Mouse (Mus musculus) midbrain, embryonic 16.5 days (tissue): ENCODE measurements around the gene Pkp1. TPM values are rescaled to one million over a fixed set of nuclear protein-coding genes. Genes with fewer than 3 reads are reported as not detected.

Experiments used
- ATAC-seq: fragments of 200-750 bp; cut with Nextera tagmentation; 2 replicates; pipeline ENCODE4 v1.8.0; 2017; ENCODE audit warnings: moderate TSS enrichment
- H3K27ac ChIP-seq: fragments of 300-500 bp; sonication (generic); 2 replicates; pipeline ENCODE4 v1.5.1; 2014; ENCODE audit warnings: mild to moderate bottlenecking, low read length, mixed read lengths
- H3K27me3 ChIP-seq: fragments of 300-500 bp; sonication (generic); 2 replicates; pipeline ENCODE4 v1.6.1; 2014; ENCODE audit warnings: low read depth, low read length, mixed read lengths; ENCODE audit not compliant: control insufficient read depth, insufficient read depth
- H3K36me3 ChIP-seq: fragments of 300-500 bp; sonication (generic); 2 replicates; pipeline ENCODE4 v1.6.1; 2014; ENCODE audit warnings: mild to moderate bottlenecking, low read length, moderate library complexity, mixed read lengths; ENCODE audit not compliant: control insufficient read depth, insufficient read depth
- H3K4me1 ChIP-seq: fragments of 300-500 bp; sonication (generic); 2 replicates; pipeline ENCODE4 v1.6.1; 2014; ENCODE audit warnings: mild to moderate bottlenecking, low read length, mixed read lengths; ENCODE audit not compliant: control insufficient read depth, insufficient read depth
- H3K4me2 ChIP-seq: fragments of 300-500 bp; sonication (generic); 2 replicates; pipeline ENCODE4 v1.6.1; 2014; ENCODE audit warnings: mild to moderate bottlenecking, low read length, mixed read lengths
- H3K4me3 ChIP-seq: fragments of 300-500 bp; sonication (generic); 2 replicates; pipeline ENCODE4 v1.5.1; 2014; ENCODE audit warnings: low read depth, mild to moderate bottlenecking, low read length, moderate library complexity, mixed read lengths
- H3K9ac ChIP-seq: fragments of 300-500 bp; sonication (generic); 2 replicates; pipeline ENCODE4 v1.6.1; 2014; ENCODE audit warnings: low read depth, low read length, mixed read lengths
- H3K9me3 ChIP-seq: fragments of 300-500 bp; sonication (generic); replicated peaks from 2 replicates; pipeline ENCODE4 v1.6.1; 2014; ENCODE audit warnings: mild to moderate bottlenecking, low read length, mixed read lengths; ENCODE audit not compliant: control insufficient read depth, poor library complexity, severe bottlenecking
- WGBS: fragments of 180-500 bp; shearing (Covaris S2); extraction: QIAGEN DNeasy Blood & Tissue Kit; methylation state at CpG from one replicate; pipeline ENCODE4 v1.1.7; 2014; 5-methylcytosine and 5-hydroxymethylcytosine counted together
- polyA plus RNA-seq: library from polyadenylated mRNA; unstranded; fragments of >200 nt; fragmentation: Nextera tagmentation; extraction: Ambion mirVana; gene quantifications from 2 replicates; pipeline ENCODE4 v1.2.1, GENCODE M21; 2015

The Pkp1 gene
- polyA plus RNA-seq, 1 experiment from 2014 or later = not detected

- Histone ChIP-seq H3K36me3 (no peaks in the 10 kb centered on the region), H3K9ac (no peak overlapping the region), H3K9me3 (no peaks in the 10 kb centered on the region), H3K27ac (no peak overlapping the region), H3K27me3 (no peaks in the 10 kb centered on the region), H3K4me3 (no peak overlapping the region), H3K4me1 (no peaks in the 10 kb centered on the region), H3K4me2 (no peak overlapping the region)
- 97% methylated on average over 1 of the region's 1 CpGs for WGBS
- no peak for ATAC-seq
Measured at GRCm38 (mm10) chr1:135855344-135855687, 63.7 kb downstream of the Pkp1 start.

- no peaks in the 10 kb centered on the region for H3K9me3 ChIP-seq
- H3K27ac ChIP-seq = no peak overlapping the region
- H3K4me3 ChIP-seq = no peak overlapping the region
- no peaks in the 10 kb centered on the region for H3K27me3 ChIP-seq
- no peaks in the 10 kb centered on the region for H3K36me3 ChIP-seq
- no peak overlapping the region for H3K9ac ChIP-seq
- H3K4me2 ChIP-seq = no peak overlapping the region
- ATAC-seq = no peak
- no peaks in the 10 kb centered on the region for H3K4me1 ChIP-seq
- 82% methylated on average over 6 of the region's 6 CpGs for WGBS
Measured at GRCm38 (mm10) chr1:135854591-135855343, 64.2 kb downstream of the Pkp1 start.

GRCm38 (mm10) chr1:135853200-135853599, 65.8 kb downstream of the Pkp1 start:
- Histone ChIP-seq H3K27me3 (no peaks in the 10 kb centered on the region), H3K9me3 (no peaks in the 10 kb centered on the region), H3K9ac (no peak overlapping the region), H3K4me1 (no peaks in the 10 kb centered on the region), H3K4me2 (no peak overlapping the region), H3K27ac (no peak overlapping the region), H3K36me3 (no peaks in the 10 kb centered on the region), H3K4me3 (no peak overlapping the region)
- WGBS = 94% methylated on average over 4 of the region's 4 CpGs
- no peak for ATAC-seq

- 0 out of 2 replicates have a peak, but pooled peaks have one; percentile 44 for ATAC-seq
- H3K27me3 ChIP-seq = no peaks in the 10 kb centered on the region
Measured at GRCm38 (mm10) chr1:135852044-135852756, 66.8 kb downstream of the Pkp1 start.

GRCm38 (mm10) chr1:135850722-135851512, 68.1 kb downstream of the Pkp1 start:
- 73% methylated on average over 12 of the region's 12 CpGs for WGBS
- Histone ChIP-seq H3K36me3 (no peaks in the 10 kb centered on the region), H3K4me2 (no peak overlapping the region), H3K4me3 (no peak overlapping the region), H3K9me3 (no peaks in the 10 kb centered on the region), H3K9ac (no peak overlapping the region), H3K4me1 (no peaks in the 10 kb centered on the region), H3K27me3 (no peaks in the 10 kb centered on the region), H3K27ac (no peak overlapping the region)
- no peak for ATAC-seq

More at GRCm38 (mm10) chr1:135852044-135852756, 66.8 kb downstream of the Pkp1 start:
- no peak overlapping the region for H3K4me2 ChIP-seq
- H3K9ac ChIP-seq = no peak overlapping the region
- no peak overlapping the region for H3K27ac ChIP-seq
- no peaks in the 10 kb centered on the region for H3K9me3 ChIP-seq
- 42% methylated on average over 13 of the region's 13 CpGs for WGBS
- H3K36me3 ChIP-seq = no peaks in the 10 kb centered on the region
- H3K4me3 ChIP-seq = no peak overlapping the region
- H3K4me1 ChIP-seq = no peaks in the 10 kb centered on the region

DNA sequence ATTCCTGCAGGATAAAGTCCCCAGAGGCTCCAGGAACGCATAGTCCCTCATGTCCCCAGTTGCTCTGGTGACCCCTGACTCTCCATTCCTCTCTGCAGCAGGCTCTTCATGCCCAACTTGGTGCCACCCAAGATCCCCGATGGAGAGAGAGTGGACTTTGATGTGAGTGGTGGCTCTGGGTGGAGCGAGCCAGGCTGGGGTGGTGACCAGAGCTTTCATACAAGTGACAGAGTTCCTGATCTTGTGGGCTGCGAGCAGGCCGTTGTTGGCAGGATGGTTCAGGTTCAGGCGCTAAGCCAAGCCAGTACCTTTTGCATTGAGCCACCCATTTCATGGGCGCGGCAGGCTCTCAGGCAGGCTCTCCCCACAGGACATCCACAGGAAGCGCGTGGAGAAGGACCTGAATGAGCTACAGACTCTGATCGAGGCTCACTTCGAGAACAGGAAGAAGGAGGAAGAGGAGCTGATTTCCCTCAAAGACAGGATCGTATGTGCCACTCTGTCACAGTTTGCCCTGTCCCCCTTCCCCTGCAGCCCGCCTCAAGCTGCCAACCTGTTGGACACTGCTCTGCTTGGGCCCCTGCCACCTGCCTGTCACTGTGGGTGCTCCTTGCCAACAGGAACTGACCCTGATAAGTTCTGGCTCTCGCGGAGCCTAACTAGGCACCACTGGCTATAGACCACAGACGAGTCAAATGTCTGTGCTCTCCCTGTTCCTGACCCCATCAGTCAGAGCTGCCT, 71.2 kb downstream of the Pkp1 start:
- Histone ChIP-seq H3K36me3 (no peaks in the 10 kb centered on the region), H3K27me3 (no peaks in the 10 kb centered on the region), H3K4me2 (no peak overlapping the region), H3K9me3 (no peaks in the 10 kb centered on the region), H3K9ac (no peak overlapping the region), H3K4me1 (no peaks in the 10 kb centered on the region), H3K27ac (no peak overlapping the region), H3K4me3 (no peak overlapping the region)
- 87% methylated on average over 17 of the region's 17 CpGs for WGBS
- ATAC-seq = no peak

GRCm38 (mm10) chr1:135847139-135847562, 71.9 kb downstream of the Pkp1 start:
- Histone ChIP-seq H3K4me3 (no peak overlapping the region), H3K9me3 (no peaks in the 10 kb centered on the region), H3K27ac (no peak overlapping the region), H3K36me3 (no peaks in the 10 kb centered on the region), H3K4me2 (no peak overlapping the region), H3K27me3 (no peaks in the 10 kb centered on the region), H3K9ac (no peak overlapping the region), H3K4me1 (no peaks in the 10 kb centered on the region)
- 27% methylated on average over 6 of the region's 6 CpGs for WGBS
- no peak for ATAC-seq

DNA sequence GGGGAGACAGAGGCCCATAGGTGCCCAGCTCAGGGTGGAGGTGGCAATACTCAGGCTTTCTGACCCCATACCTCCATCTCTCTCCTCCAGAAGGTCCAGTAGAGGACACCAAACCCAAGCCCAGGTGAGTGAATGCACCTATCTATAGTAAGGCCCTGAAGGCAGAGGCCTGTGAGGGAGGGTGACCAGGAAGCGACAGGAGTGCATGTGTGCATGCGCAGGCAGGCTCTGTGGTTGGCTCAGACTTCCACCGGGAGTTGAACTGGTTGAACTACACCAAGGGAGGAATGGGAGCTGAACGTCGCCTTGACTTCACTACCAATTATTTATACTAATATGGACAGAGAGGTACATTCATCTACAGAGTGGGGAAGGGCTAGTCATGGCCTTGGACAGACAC, 72.4 kb downstream of the Pkp1 start:
- ATAC-seq = no peak
- 75% methylated on average over 5 of the region's 5 CpGs for WGBS
- no peak overlapping the region for H3K9ac ChIP-seq

More for the DNA sequence above, 72.4 kb downstream of the Pkp1 start:
- no peaks in the 10 kb centered on the region for H3K36me3 ChIP-seq
- H3K27ac ChIP-seq = no peak overlapping the region
- H3K9me3 ChIP-seq = no peaks in the 10 kb centered on the region
- no peak overlapping the region for H3K4me2 ChIP-seq
- H3K27me3 ChIP-seq = no peaks in the 10 kb centered on the region
- no peaks in the 10 kb centered on the region for H3K4me1 ChIP-seq
- no peak overlapping the region for H3K4me3 ChIP-seq
